24 mouse cellular contexts compared by ENCODE assay signal in genomic region chr8:94935172-94935571, GRCm38 (mm10). TPM values are rescaled to one million over a fixed set of nuclear protein-coding genes. Genes with fewer than 3 reads are reported as not detected.
"Had no signal": no experiment of that assay in that cellular context is flagged by ENCODE, and none has a peak within 500 bp of the region (broad histone marks: within the 10 kb centered on the region; RNA-seq: fewer than 3 reads in every experiment).

No protein-coding gene starts in this region.

- H3K4me3 ChIP-seq: layer of hippocampus, adult 2 months; left cerebral cortex, adult 2 months; liver, embryonic 13.5 days; megakaryocyte, embryonic 14.5 days; midbrain, embryonic 10.5 days; stomach, embryonic 15.5 days had no signal

- H3K4me2 ChIP-seq: liver, embryonic 13.5 days; stomach, embryonic 15.5 days had no signal

- H3K9me3 ChIP-seq: liver, embryonic 13.5 days; megakaryocyte, embryonic 14.5 days; midbrain, embryonic 10.5 days; stomach, embryonic 15.5 days had no signal

- H3K27me3 ChIP-seq: stomach, embryonic 15.5 days had no signal

- DNase-seq: kidney, adult 2 months; kidney, postnatal 25 days; layer of hippocampus, adult 9-11 months; layer of hippocampus, postnatal 36 days; liver, embryonic 13.5 days; lung, adult 2 months; lung, postnatal 14 days; lung, postnatal 4 days; midbrain, embryonic 14.5 days; right cerebral cortex, postnatal 14 days; spleen, adult 18-20 months; thymus, postnatal 25 days had no signal

- H3K36me3 ChIP-seq: liver, embryonic 13.5 days; midbrain, embryonic 10.5 days; stomach, embryonic 15.5 days had no signal

- H3K4me1 ChIP-seq: liver, embryonic 13.5 days; midbrain, embryonic 10.5 days; stomach, embryonic 15.5 days had no signal

- H3K27ac ChIP-seq: kidney, postnatal 0 days; layer of hippocampus, adult 2 months; left cerebral cortex, adult 2 months; liver, embryonic 13.5 days; midbrain, embryonic 10.5 days; stomach, embryonic 15.5 days had no signal

- H3K9ac ChIP-seq: liver, embryonic 13.5 days; stomach, embryonic 15.5 days had no signal

RNA-seq across cellular contexts. Expression of gene Adgrg5, which starts 11.7 kb away (rescaled TPM):
- total RNA-seq: layer of hippocampus, adult 2 months; layer of hippocampus, postnatal 36 days; left cerebral cortex, adult 2 months; left cerebral cortex, postnatal 10 days; left cerebral cortex, postnatal 36 days; midbrain, postnatal 0 days had no signal
- polyA plus RNA-seq: kidney, embryonic 14.5 days; kidney, postnatal 0 days; limb, embryonic 11.5 days; neural tube, embryonic 11.5 days had no signal
